Mouse (Mus musculus) spleen, adult 2 months (tissue): Measurements from ENCODE around the gene Slc25a53.
A peak's percentile ranks its signal among the peaks of the same experiment; 100 is the strongest.

ENCODE experiments used
- CTCF ChIP-seq: fragments of 200-500 bp; IDR thresholded peaks from 2 replicates; pipeline ENCODE4 v1.5.1; 2011; ENCODE audit warnings: mild to moderate bottlenecking, inconsistent platforms; ENCODE audit not compliant: insufficient read depth, insufficient read length, insufficient replicate concordance; ENCODE audit errors: extremely low read depth
- POLR2A ChIP-seq: fragments of 200-500 bp; IDR thresholded peaks from 2 replicates; pipeline ENCODE4 v1.6.1; 2011; ENCODE audit warnings: low read depth, low read length, inconsistent platforms

GRCm38 (mm10) chrX:137049425-137050225 lies 11.5 kb upstream of the Slc25a53 start, which contains the start of gene Fam199x:
- TF ChIP-seq POLR2A (no peak), CTCF (peak; percentile 37; the same call in 1 of the 2 replicates)
